Mouse (Mus musculus) CH12.LX (cell line): ENCODE data around the gene Vti1a. TPM values are rescaled to one million over a fixed set of nuclear protein-coding genes. Genes with fewer than 3 reads are reported as not detected.

ENCODE experiments used
- DNase-seq: peaks from one replicate; pipeline ENCODE4 v3.0.0-alpha.2; 2013; ENCODE audit errors: extremely low read depth
- H3K27ac ChIP-seq: 2 replicates; pipeline ENCODE4 v1.5.1; 2012; ENCODE audit warnings: low read depth, mild to moderate bottlenecking, control low read depth, moderate library complexity; ENCODE audit not compliant: insufficient read depth
- H3K27me3 ChIP-seq: replicated peaks from 2 replicates; pipeline ENCODE3; 2012; ENCODE audit warnings: inconsistent platforms
- H3K36me3 ChIP-seq, 2 experiments: replicated peaks in 1 of 2; 2 replicates each; pipeline versions ENCODE3 to v1.6.1; 2012; ENCODE audit warnings: inconsistent platforms in 1 of 2, low read length in 1 of 2, mild to moderate bottlenecking in 1 of 2, mixed read lengths in 1 of 2, moderate library complexity in 1 of 2; ENCODE audit not compliant: control insufficient read depth in 1 of 2, insufficient read depth in 1 of 2
- H3K4me1 ChIP-seq, 2 experiments: 2 replicates each; pipeline ENCODE4 v1.6.1; 2012; ENCODE audit warnings: inconsistent platforms in 1 of 2, moderate library complexity in 1 of 2; ENCODE audit not compliant: insufficient read depth in 2 of 2, control insufficient read depth in 1 of 2
- H3K4me2 ChIP-seq: 2 replicates; pipeline ENCODE4 v1.6.1; 2012; ENCODE audit warnings: low read depth, mild to moderate bottlenecking, control low read depth; ENCODE audit not compliant: poor library complexity, insufficient read depth, severe bottlenecking
- H3K4me3 ChIP-seq, 3 experiments: fragments of 150-350 bp in 1 of 3; sonication (generic) in 1 of 3; replicated peaks in 1 of 3; 2 replicates each; pipeline versions ENCODE3 to v1.5.1; 2011 to 2012; ENCODE audit warnings: low read depth in 2 of 3, low read length in 2 of 3, mild to moderate bottlenecking in 2 of 3, moderate library complexity in 2 of 3, control low read depth in 1 of 3, improper control_type of control experiment in 1 of 3, inconsistent platforms in 1 of 3, mixed read lengths in 1 of 3; ENCODE audit not compliant: poor library complexity in 1 of 3
- H3K79me2 ChIP-seq: replicated peaks from 2 replicates; pipeline ENCODE4 v1.6.1; 2012; ENCODE audit warnings: mild to moderate bottlenecking, moderate library complexity; ENCODE audit not compliant: control insufficient read depth, poor library complexity, insufficient read depth, severe bottlenecking; ENCODE audit errors: extremely low read depth
- H3K9ac ChIP-seq: 2 replicates; pipeline ENCODE4 v1.6.1; 2012; ENCODE audit warnings: low read depth, mild to moderate bottlenecking, control low read depth, moderate library complexity; ENCODE audit not compliant: insufficient read depth
- H3K9me3 ChIP-seq: replicated peaks from 2 replicates; pipeline ENCODE3; 2012; ENCODE audit warnings: low read length, inconsistent platforms, mixed read lengths
- ELF1 ChIP-seq: IDR thresholded peaks from 2 replicates; pipeline ENCODE4 v1.6.1; 2014; ENCODE audit warnings: low read depth, mild to moderate bottlenecking, inconsistent platforms, low read length, improper control_type of control experiment
- EP300 ChIP-seq: IDR thresholded peaks from 2 replicates; pipeline ENCODE4 v1.6.1; 2011; ENCODE audit warnings: low read length, improper control_type of control experiment
- ETS1 ChIP-seq: conservative IDR thresholded peaks from 2 replicates; pipeline ENCODE4 v1.6.1; 2012; ENCODE audit warnings: low read depth, mild to moderate bottlenecking, inconsistent platforms, low read length, improper control_type of control experiment, moderate library complexity
- HCFC1 ChIP-seq: IDR thresholded peaks from 2 replicates; pipeline ENCODE4 v1.6.1; 2012; ENCODE audit warnings: low read depth, mild to moderate bottlenecking, inconsistent platforms, low read length, improper control_type of control experiment
- KAT2A ChIP-seq: IDR thresholded peaks from 2 replicates; pipeline ENCODE4 v1.6.1; 2012; ENCODE audit warnings: low read length, improper control_type of control experiment, inconsistent platforms; ENCODE audit not compliant: insufficient replicate concordance
- MAFK ChIP-seq: IDR thresholded peaks from 2 replicates; pipeline ENCODE4 v1.6.1; 2011; ENCODE audit warnings: low read length, improper control_type of control experiment; ENCODE audit not compliant: insufficient replicate concordance
- MAX ChIP-seq: IDR thresholded peaks from 2 replicates; pipeline ENCODE4 v1.6.1; 2011; ENCODE audit warnings: low read length, improper control_type of control experiment
- MEF2A ChIP-seq: IDR thresholded peaks from 2 replicates; pipeline ENCODE4 v1.6.1; 2014; ENCODE audit warnings: low read depth, mild to moderate bottlenecking, inconsistent platforms, low read length, improper control_type of control experiment, borderline replicate concordance
- NELFE ChIP-seq: IDR thresholded peaks from 2 replicates; pipeline ENCODE4 v1.6.1; 2011; ENCODE audit warnings: low read depth, low read length, improper control_type of control experiment
- POLR2A ChIP-seq: IDR thresholded peaks from 2 replicates; pipeline ENCODE4 v1.6.1; 2011; ENCODE audit warnings: low read depth, mild to moderate bottlenecking, improper control_type of control experiment, low read length
- POLR2AphosphoS2 ChIP-seq: IDR thresholded peaks from 2 replicates; pipeline ENCODE4 v1.6.1; 2011; ENCODE audit warnings: low read depth, low read length, improper control_type of control experiment
- RAD21 ChIP-seq: IDR thresholded peaks from 2 replicates; pipeline ENCODE4 v1.6.1; 2011; ENCODE audit warnings: low read depth, mild to moderate bottlenecking, low read length, improper control_type of control experiment, moderate library complexity
- SMC3 ChIP-seq: IDR thresholded peaks from 2 replicates; pipeline ENCODE4 v1.6.1; 2011; ENCODE audit warnings: low read depth, low read length, improper control_type of control experiment
- TBP ChIP-seq: conservative IDR thresholded peaks from 2 replicates; pipeline ENCODE4 v1.6.1; 2011; ENCODE audit warnings: low read depth, low read length, improper control_type of control experiment
- UBTF ChIP-seq: IDR thresholded peaks from 2 replicates; pipeline ENCODE4 v1.6.1; 2012; ENCODE audit warnings: low read depth, mild to moderate bottlenecking, inconsistent platforms, low read length, improper control_type of control experiment, moderate library complexity
- ZMIZ1 ChIP-seq: IDR thresholded peaks from 2 replicates; pipeline ENCODE4 v1.6.1; 2012; ENCODE audit warnings: low read depth, mild to moderate bottlenecking, inconsistent platforms, low read length, improper control_type of control experiment
- dilution Hi-C: fragments of 300-500 bp; cut with MboI; formaldehyde crosslinking; loops from 2 replicates; pipeline ENCODE4 v1.14.3; 2020; ENCODE audit warnings: low sequenced_read_pairs; ENCODE audit not compliant: extremely low pct_unique_long_range_greater_than_20kb, extremely low pct_ligation_motif_present
- in situ Hi-C: fragments of 300-500 bp; cut with MboI; formaldehyde crosslinking; loops from 3 replicates; pipeline ENCODE4 v1.14.3; 2019; ENCODE audit warnings: low sequenced_read_pairs, low pct_ligation_motif_present, low pct_unique_long_range_greater_than_20kb, mixed read lengths
- polyA plus RNA-seq: library from polyadenylated mRNA; unstranded; fragments of >175 nt; gene quantifications from 2 replicates; pipeline ENCODE4 v1.2.1, GENCODE M21; 2012; ENCODE audit warnings: low read depth; ENCODE audit not compliant: insufficient read length
- total RNA-seq, 2 experiments: library from RNA; depleted of rRNA; stranded (reverse); fragments of 300-350 nt in 1 of 2; fragments of >200 nt in 1 of 2; gene quantifications; 2 replicates each; pipeline ENCODE4 v1.2.3; 2012 to 2014

Vti1a gene
- total and polyA plus RNA-seq, 3 experiments, result 22.3 to 27.6 (median 23.5) TPM

- Histone ChIP-seq H3K4me2 (no peak overlapping the region), H3K4me3 (no peak overlapping the region), H3K4me1 (no peaks in the 10 kb centered on the region), H3K27ac (no peak overlapping the region), H3K9me3 (no peaks in the 10 kb centered on the region), H3K79me2 (no peaks in the 10 kb centered on the region), H3K27me3 (no peaks in the 10 kb centered on the region), H3K36me3 (peaks cover 0 to 2% of the 10 kb centered on the region in 2 experiments), H3K9ac (no peak overlapping the region)
- DNase-seq, result no peak
- dilution Hi-C loops, result no loop called here
- in situ Hi-C loops, result no loop called here
- TF ChIP-seq KAT2A, result no peak
- no peak for TF ChIP-seq MAFK
- TF ChIP-seq SMC3, result no peak
- no peak for TF ChIP-seq POLR2A
- TF ChIP-seq MEF2A, result no peak
- TF ChIP-seq EP300, result no peak
- no peak for TF ChIP-seq POLR2AphosphoS2
- no peak for TF ChIP-seq MAX
- no peak for TF ChIP-seq RAD21
- TF ChIP-seq UBTF, result no peak
- no peak for TF ChIP-seq TBP
- TF ChIP-seq NELFE, result no peak
Measured at GRCm38 (mm10) chr19:55597296-55597695, 281.2 kb downstream of the Vti1a start.

- dilution Hi-C loops, result no loop called here
- H3K4me1 ChIP-seq, result no peaks in the 10 kb centered on the region
- DNase-seq, result no peak
- no peak overlapping the region for H3K4me2 ChIP-seq
- no peaks in the 10 kb centered on the region for H3K79me2 ChIP-seq
- in situ Hi-C loops, result no loop called here
- H3K4me3 ChIP-seq, result no peak overlapping the region
- no peaks in the 10 kb centered on the region for H3K27me3 ChIP-seq
- peaks cover 0 to 2% of the 10 kb centered on the region in 2 experiments for H3K36me3 ChIP-seq
- TF ChIP-seq MEF2A (no peak), HCFC1 (no peak), POLR2AphosphoS2 (no peak), ZMIZ1 (no peak), NELFE (no peak), ELF1 (no peak), ETS1 (no peak)
- no peak overlapping the region for H3K27ac ChIP-seq
- no peak overlapping the region for H3K9ac ChIP-seq
- no peaks in the 10 kb centered on the region for H3K9me3 ChIP-seq
Measured at GRCm38 (mm10) chr19:55597951-55598350, 281.9 kb downstream of the Vti1a start.
